Mouse (Mus musculus) forebrain, postnatal 0 days (tissue): ENCODE measurements around the gene Ube2i. TPM values are rescaled to one million over a fixed set of nuclear protein-coding genes. Genes with fewer than 3 reads are reported as not detected.
A peak's percentile ranks its signal among the peaks of the same experiment; 100 is the strongest.
"Not testable (repeated sequence)": the region's sequence is repeated elsewhere in the genome, so short reads cannot be mapped to it uniquely, and the experiment has no call there.

Experiments
- ATAC-seq: fragments of 200-750 bp; cut with Nextera tagmentation; 2 replicates; pipeline ENCODE4 v1.8.0; 2017; ENCODE audit warnings: mild to moderate bottlenecking, moderate library complexity
- DNase-seq: peaks from one replicate; pipeline ENCODE4 v3.0.0-alpha.2; 2015
- H3K27ac ChIP-seq: fragments of 300-500 bp; sonication (generic); 2 replicates; pipeline ENCODE4 v1.5.1; 2014; ENCODE audit warnings: low read depth, mild to moderate bottlenecking, antibody characterized with exemption, low read length, moderate library complexity, mixed read lengths
- H3K27me3 ChIP-seq: fragments of 300-500 bp; sonication (generic); 2 replicates; pipeline ENCODE4 v1.6.1; 2014; ENCODE audit warnings: mild to moderate bottlenecking, low read length, mixed read lengths; ENCODE audit not compliant: insufficient read depth
- H3K36me3 ChIP-seq: fragments of 300-500 bp; sonication (generic); 2 replicates; pipeline ENCODE4 v1.6.1; 2014; ENCODE audit warnings: mild to moderate bottlenecking, moderate library complexity; ENCODE audit not compliant: insufficient read depth
- H3K4me1 ChIP-seq: fragments of 300-500 bp; sonication (generic); 2 replicates; pipeline ENCODE4 v1.6.1; 2014; ENCODE audit warnings: antibody characterized with exemption; ENCODE audit not compliant: insufficient read depth
- H3K4me2 ChIP-seq: fragments of 300-500 bp; sonication (generic); 2 replicates; pipeline ENCODE4 v1.6.1; 2014; ENCODE audit warnings: low read depth, mild to moderate bottlenecking, moderate library complexity
- H3K4me3 ChIP-seq: fragments of 300-500 bp; sonication (generic); 2 replicates; pipeline ENCODE4 v1.5.1; 2014; ENCODE audit warnings: low read depth, low read length, mixed read lengths
- H3K9ac ChIP-seq: fragments of 300-500 bp; sonication (generic); 2 replicates; pipeline ENCODE4 v1.6.1; 2014; ENCODE audit warnings: mild to moderate bottlenecking
- H3K9me3 ChIP-seq: fragments of 300-500 bp; sonication (generic); 2 replicates; pipeline ENCODE4 v1.6.1; 2016; ENCODE audit warnings: low read length
- CTCF ChIP-seq: sonication (generic); IDR thresholded peaks from 2 replicates; pipeline ENCODE4 v1.5.1; 2016; ENCODE audit warnings: antibody characterized with exemption, control low read depth, low read depth
- WGBS: fragments of 180-500 bp; shearing (Covaris S2); extraction: QIAGEN DNeasy Blood & Tissue Kit; methylation state at CpG from one replicate; pipeline ENCODE4 v1.1.7; 2014; 5-methylcytosine and 5-hydroxymethylcytosine counted together
- polyA plus RNA-seq: library from polyadenylated mRNA; unstranded; fragments of >200 nt; fragmentation: Nextera tagmentation; extraction: Ambion mirVana; gene quantifications from 2 replicates; pipeline ENCODE4 v1.2.1, GENCODE M21; 2015
- total RNA-seq: library from RNA; depleted of rRNA; stranded (reverse); fragments of >200 nt; gene quantifications from 2 replicates; pipeline ENCODE4 v1.2.3, GENCODE M21; 2014

Ube2i gene
- total and polyA plus RNA-seq, 2 experiments from 2014 or later, result 486 to 550 TPM

GRCm38 (mm10) chr17:25225659-25226058 lies 48.8 kb downstream of the Ube2i start:
- WGBS, result 89% methylated on average over 4 of the region's 4 CpGs
- Histone ChIP-seq H3K9me3 (no peaks in the 10 kb centered on the region), H3K27ac (no peak overlapping the region), H3K9ac (no peak overlapping the region), H3K4me3 (no peak overlapping the region), H3K36me3 (peaks cover 38% of the 10 kb centered on the region), H3K4me1 (no peaks in the 10 kb centered on the region), H3K4me2 (no peak overlapping the region), H3K27me3 (no peaks in the 10 kb centered on the region)
- no peak for ATAC-seq
- no peak for TF ChIP-seq CTCF
- DNase-seq, result no peak

GRCm38 (mm10) chr17:25224586-25225222 lies 49.7 kb downstream of the Ube2i start:
- no peak overlapping the region for H3K4me2 ChIP-seq
- no peak for TF ChIP-seq CTCF
- H3K27ac ChIP-seq, result no peak overlapping the region
- 90% methylated on average over 7 of the region's 7 CpGs for WGBS
- H3K4me1 ChIP-seq, result no peaks in the 10 kb centered on the region
- ATAC-seq (no peak), DNase-seq (no peak)
- no peak overlapping the region for H3K9ac ChIP-seq
- peaks cover 39% of the 10 kb centered on the region for H3K36me3 ChIP-seq
- no peaks in the 10 kb centered on the region for H3K9me3 ChIP-seq
- no peaks in the 10 kb centered on the region for H3K27me3 ChIP-seq
- H3K4me3 ChIP-seq, result no peak overlapping the region

- ATAC-seq, result no peak
- 36% methylated on average over 6 of the region's 6 CpGs for WGBS
These were observed 51.3 kb downstream of the Ube2i start for GRCm38 (mm10) chr17:25222951-25223601.

GRCm38 (mm10) chr17:25222504-25222940 lies 51.9 kb downstream of the Ube2i start:
- ATAC-seq (peak; percentile 97), DNase-seq (peak; percentile 18)
- H3K9me3 ChIP-seq, H3K27ac ChIP-seq, H3K27me3 ChIP-seq, H3K4me1 ChIP-seq: not testable (repeated sequence)
- H3K4me3 ChIP-seq, result peak overlapping the region; percentile 17
- peak overlapping the region; percentile 60 for H3K4me2 ChIP-seq
- 0 out of 2 replicates have a peak overlapping the region, but pooled peaks have one; percentile 10 for H3K9ac ChIP-seq
- WGBS, result 11% methylated on average over 17 of the region's 28 CpGs
- H3K36me3 ChIP-seq, result peaks cover 38% of the 10 kb centered on the region

More at GRCm38 (mm10) chr17:25222951-25223601, 51.3 kb downstream of the Ube2i start:
- peak overlapping the region; percentile 17 for H3K4me3 ChIP-seq
- no peaks in the 10 kb centered on the region for H3K27me3 ChIP-seq
- no peak for TF ChIP-seq CTCF
- 0 out of 2 replicates have a peak overlapping the region, but pooled peaks have one; percentile 10 for H3K9ac ChIP-seq
- peaks cover 38% of the 10 kb centered on the region for H3K36me3 ChIP-seq
- no peaks in the 10 kb centered on the region for H3K9me3 ChIP-seq
- H3K4me2 ChIP-seq, result peak overlapping the region; percentile 47
- no peak overlapping the region for H3K27ac ChIP-seq
- no peaks in the 10 kb centered on the region for H3K4me1 ChIP-seq
- DNase-seq, result no peak

- TF ChIP-seq CTCF, result no peak
- ATAC-seq (peak; percentile 87), DNase-seq (peak; percentile 46)
- Histone ChIP-seq H3K4me2 (peak overlapping the region; percentile 60), H3K9me3 (no peaks in the 10 kb centered on the region), H3K4me1 (no peaks in the 10 kb centered on the region), H3K9ac (peak overlapping the region; percentile 49), H3K27ac (no peak overlapping the region), H3K27me3 (no peaks in the 10 kb centered on the region), H3K4me3 (peak overlapping the region; percentile 31), H3K36me3 (peaks cover 35% of the 10 kb centered on the region)
- WGBS, result 2% methylated on average over 22 of the region's 30 CpGs
These were observed 52.5 kb downstream of the Ube2i start for GRCm38 (mm10) chr17:25221821-25222503.

GRCm38 (mm10) chr17:25220746-25221145 lies 53.7 kb downstream of the Ube2i start:
- Histone ChIP-seq H3K4me1 (no peaks in the 10 kb centered on the region), H3K4me2 (no peak overlapping the region), H3K4me3 (no peak overlapping the region), H3K9ac (no peak overlapping the region), H3K27ac (no peak overlapping the region), H3K9me3 (no peaks in the 10 kb centered on the region), H3K27me3 (no peaks in the 10 kb centered on the region), H3K36me3 (peaks cover 33% of the 10 kb centered on the region)
- whole genome bisulfite sequencing, result 79% methylated on average over 1 of the region's 1 CpGs
- ATAC-seq, result no peak
- TF ChIP-seq CTCF, result no peak
- no peak for DNase-seq
